Mouse (Mus musculus): ENCODE measurements around the gene Ssbp3.

Ssbp3 gene

DNA sequence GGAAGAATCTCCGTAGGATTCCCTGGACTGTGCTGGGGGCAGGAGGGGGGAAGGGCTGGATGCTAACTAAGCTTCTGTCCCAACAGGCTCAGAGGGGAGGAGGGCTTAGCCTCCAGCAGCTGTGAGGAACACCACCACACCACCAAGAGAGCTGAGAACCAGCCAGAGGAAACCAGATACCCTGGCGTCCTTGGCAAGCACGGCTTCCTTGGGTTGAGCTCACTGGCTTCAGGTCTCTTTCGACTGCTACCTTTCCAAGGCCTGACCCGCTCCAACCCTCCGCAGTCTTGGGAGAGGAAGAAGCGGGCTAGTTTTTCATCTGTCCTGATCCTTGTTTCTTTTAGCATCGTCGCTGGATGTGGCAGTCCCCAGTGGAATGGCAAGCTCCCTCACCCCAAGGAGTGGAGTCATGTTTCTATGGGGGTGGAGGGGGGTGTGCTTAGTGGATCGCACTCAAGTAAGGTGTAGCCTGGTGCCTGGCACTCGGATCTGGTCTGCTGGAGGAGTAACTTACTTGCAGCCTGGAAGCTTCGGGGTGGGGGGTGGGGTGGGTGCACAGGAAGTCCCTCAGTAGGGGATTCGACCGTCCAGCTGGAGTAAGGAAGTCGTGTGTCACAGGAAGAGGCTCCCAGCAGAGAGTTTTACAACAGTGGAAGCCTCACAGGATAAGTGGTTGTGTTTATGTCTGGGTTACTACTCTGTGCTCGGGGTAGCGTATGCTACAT, 2.6 kb upstream of the Ssbp3 start:
- in situ Hi-C loops (cut with MboI), result loop anchor here (5.0 kb wide), 1 partner anchor 71 kb away; no protein-coding TSS in a partner anchor

DNA sequence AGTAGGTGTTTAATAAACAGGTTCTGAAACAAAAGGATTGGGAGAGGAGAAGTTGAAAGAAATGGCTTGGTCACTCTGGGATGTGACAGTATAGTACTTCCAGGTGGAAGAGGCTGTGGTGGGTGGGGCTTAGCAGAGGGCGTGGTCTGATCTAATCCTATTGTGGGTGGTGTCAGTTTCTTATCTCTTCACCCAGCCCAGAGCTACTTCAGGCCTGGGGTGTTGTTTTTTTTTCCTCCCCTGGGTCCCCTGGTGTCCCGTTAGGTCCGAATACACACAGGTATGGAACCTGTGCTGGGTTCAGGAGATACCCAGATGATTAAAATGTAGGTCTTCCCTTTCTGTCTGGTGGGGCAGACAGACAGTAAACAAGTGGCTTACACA, 2.1 kb upstream of the Ssbp3 start:
- in situ Hi-C loops (cut with MboI), result loop anchor here (5.0 kb wide), 1 partner anchor 71 kb away; no protein-coding TSS in a partner anchor

DNA sequence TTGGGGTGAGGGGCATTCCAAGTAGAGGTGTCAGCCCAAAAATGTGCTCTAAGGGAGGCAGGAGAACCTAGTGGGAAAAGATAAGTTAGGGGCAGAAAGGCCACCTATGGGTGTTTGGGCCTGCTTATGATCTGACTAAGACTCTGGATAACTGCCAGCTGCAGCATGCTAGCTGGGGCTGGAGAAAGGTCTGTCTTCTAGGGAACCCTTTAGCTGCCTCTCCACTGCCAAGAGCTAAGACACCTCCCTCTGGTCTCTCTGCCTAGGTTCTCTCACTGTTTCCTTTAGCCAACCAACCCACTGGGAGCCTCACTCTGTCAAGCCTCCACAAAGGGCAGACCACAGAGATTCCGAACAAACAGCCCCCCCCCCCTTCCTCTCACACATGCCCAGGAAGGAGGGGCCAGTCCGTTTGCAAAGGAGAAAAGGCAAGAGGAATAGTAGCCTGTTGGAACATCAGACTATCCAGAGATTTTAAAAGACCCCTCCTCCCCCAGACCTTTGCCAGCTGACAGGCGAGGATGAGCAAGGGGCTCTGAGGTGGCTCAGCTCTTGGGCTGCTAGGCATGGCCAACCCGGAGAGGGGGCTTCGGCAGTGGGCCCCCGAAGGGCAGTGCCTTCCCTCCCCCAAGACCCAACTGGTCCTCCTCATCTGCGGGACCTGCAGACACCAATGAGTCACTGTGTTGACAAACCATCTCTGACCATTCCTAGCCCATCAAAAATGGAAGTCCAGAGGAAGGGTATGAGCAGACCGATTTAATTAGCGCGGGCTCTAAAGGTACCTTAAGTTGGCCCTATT, 1.4 kb upstream of the Ssbp3 start:
- in situ Hi-C loops (cut with MboI), result loop anchor here (5.0 kb wide), 1 partner anchor 72 kb away; no protein-coding TSS in a partner anchor

DNA sequence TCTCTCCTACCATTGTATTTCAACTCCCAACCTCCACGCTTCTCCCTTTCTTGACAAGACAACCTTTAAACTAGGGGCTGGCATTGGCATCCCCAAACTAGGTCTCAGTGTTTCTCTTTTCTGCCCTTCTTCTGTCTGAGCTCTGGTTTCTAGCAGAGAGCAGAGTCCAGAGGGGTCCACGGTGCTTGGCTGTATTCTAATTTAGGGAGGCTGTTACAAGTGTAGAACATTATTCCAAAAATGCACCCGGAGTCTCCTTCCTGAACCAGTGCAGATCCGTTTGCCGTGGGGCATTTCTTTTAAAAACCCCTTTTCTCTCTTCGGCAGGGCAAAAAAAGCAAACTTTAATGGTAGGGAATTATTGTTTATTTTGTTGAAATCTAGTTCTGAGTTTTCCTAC, 704 bp upstream of the Ssbp3 start:
- in situ Hi-C loops (cut with MboI), result loop anchor here (5.0 kb wide), 1 partner anchor 72 kb away; no protein-coding TSS in a partner anchor

DNA sequence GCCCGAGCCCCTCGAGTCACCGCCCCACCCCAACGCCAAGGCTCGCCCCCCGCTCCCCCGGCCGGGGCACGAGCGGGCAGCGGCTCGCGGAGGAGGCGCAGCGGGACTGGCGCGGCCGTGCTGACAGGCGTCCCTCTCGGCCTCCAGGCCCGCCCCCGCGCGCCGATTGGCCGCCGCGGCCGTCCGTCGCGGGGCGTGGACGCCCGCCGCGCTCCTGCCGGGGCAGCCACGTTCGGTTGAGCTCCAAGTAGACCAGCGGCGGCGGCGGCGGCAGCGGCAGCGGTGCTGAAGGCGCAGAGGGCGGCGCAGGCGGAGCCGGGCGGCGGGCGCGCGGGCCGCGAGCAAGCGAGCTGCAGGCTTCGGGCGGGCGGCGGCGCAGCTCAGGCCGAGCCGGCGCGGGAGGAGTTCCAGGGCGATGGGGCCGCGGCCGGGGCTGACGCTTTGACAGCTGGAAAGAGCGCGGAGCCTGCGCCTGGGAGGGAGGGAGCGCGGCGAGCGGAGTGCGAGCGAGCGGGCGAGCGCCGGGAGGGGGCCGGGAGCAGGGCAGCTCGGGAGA, 823 bp downstream of the Ssbp3 start:
- in situ Hi-C loops (cut with MboI), result no loop called here

DNA sequence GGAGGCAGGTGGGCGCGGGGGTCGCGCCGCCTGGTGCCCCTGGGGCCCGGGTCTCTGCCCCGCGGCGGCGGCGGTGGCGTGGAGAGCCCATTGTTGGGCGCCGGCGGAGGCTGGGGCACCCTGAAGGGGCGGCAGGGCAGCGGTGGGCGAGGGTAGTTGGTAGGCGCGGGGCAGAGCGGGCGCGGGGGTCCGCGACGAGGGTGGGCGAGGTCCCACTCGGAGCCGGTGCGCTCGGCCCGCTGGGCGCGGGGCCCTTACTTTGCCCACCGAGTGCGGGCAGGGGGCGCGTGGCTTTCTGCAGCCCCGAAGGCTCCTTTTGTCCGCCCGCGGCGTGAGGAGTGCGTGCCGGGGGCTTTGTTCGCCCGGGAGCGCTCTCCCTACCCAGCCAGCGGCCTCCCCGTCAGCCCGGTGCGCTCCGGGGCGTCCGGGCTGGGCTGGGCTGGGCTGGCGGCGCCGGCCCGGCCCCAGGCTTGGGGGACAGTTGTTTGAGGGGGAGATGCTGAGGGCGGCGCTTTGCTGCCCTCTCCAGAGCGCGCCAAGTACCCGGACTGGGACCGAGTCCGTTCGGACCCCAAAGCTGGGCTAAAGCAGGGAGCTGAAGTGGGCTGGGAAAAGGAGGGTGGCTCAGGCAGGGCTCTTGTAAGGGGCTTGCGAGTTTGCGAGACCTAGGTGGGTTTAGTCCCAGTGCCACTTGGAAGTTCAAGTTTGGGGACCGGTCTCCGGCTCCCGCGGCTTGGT, 1.6 kb downstream of the Ssbp3 start:
- in situ Hi-C loops (cut with MboI), result no loop called here

DNA sequence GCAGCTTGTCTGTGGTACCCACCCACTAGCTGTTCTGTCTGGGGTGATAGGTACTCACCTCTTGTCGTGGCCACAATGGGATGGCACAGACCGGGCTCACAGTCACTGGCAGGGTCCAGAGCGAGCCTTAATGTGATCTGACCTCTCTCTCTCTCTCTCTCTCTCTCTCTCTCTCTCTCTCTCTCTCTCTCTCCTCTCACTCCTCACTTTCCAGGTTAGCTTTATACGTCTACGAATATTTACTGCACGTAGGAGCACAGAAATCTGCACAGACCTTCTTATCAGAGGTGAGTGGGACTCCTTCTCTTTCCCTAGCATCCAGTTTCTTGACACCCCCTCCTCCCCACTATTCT, 2.2 kb downstream of the Ssbp3 start:
- in situ Hi-C loops (cut with MboI), result no loop called here

DNA sequence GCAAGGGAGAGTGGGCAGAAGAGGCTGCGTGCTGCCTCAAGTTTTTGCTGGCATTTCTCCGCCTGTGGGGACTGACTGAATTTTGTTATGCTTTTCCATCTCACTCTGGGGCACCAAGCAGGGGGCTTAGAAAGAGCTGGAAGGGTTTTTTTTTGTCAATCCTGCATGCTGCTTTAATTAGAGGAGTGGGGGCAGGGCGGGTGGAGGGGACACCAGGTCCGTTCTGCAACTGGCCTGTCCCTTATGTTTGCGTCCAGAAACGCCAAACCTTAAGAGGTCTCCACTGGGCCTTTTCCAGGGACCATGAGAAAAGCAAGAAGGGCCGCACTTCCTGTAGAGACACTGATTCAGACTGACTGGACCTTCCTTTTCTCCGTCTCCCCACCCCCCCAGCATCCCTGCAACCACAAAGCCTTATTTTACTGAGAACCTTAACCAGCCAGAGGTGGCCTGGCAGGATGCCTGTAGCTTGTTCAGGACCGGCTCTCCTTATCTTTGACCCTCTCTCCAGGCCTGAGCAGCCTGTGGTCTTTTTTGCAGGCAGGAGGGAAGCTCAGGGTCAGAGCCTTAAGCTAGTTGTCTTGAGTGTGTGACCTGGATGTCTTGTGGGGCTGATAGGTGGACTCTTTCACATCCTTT, 3.0 kb downstream of the Ssbp3 start:
- in situ Hi-C loops (cut with MboI), result no loop called here

DNA sequence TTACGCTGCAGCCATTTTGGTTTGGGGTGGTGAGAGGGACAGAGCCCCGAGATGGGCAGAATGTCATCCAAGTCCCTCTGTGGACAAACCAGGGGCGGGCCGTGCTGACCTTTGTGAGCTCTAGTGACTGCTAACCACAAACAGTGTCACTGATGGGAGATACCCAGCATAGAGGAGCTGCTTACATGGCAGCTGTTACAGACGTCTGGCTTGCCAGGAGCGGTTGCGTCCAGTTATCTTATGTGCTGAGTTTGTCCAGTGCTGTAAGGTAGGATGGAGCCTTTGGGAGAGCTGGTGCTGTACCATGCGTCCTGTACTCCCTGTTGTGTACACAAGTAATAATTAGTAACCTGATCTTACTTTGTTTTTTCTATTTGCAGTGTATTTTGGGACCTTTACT, 4.8 kb downstream of the Ssbp3 start:
- in situ Hi-C loops (cut with MboI), result no loop called here

DNA sequence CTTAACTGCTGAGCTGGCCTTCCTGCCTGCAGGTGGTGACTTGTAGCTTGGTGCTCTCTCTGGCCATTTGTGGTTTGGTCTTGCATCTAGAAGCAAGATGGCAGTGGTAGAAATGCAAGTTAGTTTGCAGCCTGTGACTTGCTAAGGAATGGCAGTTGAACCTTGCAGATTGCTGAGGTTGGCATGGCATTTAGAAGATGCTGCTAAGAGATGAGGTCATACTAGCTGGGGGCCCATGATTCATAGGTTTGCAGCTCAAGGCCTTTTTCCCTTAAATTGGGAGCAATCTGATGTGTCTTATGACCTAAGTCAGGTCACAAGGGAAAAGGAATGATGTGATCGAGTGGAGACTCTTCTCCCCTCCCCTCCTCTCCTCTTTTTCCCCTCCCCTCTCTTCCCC, 7.8 kb downstream of the Ssbp3 start:
- in situ Hi-C loops (cut with MboI), result no loop called here

DNA sequence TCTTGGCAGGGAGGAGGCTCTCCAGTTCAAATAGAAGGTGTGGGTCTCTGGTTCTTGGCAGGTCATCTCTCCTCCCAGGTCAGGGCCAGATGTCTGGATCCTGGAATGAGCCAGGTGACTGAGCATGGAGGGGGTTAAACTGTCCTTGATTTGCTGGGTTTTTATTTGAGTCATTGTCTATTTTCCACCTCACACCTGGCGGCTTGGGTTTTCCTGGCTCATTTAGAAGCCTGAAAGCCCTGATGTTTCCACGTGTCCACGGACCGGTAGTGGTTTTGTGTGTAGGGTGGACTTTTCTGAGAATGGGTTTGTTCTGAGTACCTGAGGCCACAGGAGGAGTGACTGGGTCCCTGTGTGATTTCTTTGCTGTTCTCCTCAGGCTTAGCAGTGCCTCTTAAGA, 9.6 kb downstream of the Ssbp3 start:
- in situ Hi-C loops (cut with MboI), result loop anchor here (10.0 kb wide), 1 partner anchor 65 kb away; no protein-coding TSS in a partner anchor

DNA sequence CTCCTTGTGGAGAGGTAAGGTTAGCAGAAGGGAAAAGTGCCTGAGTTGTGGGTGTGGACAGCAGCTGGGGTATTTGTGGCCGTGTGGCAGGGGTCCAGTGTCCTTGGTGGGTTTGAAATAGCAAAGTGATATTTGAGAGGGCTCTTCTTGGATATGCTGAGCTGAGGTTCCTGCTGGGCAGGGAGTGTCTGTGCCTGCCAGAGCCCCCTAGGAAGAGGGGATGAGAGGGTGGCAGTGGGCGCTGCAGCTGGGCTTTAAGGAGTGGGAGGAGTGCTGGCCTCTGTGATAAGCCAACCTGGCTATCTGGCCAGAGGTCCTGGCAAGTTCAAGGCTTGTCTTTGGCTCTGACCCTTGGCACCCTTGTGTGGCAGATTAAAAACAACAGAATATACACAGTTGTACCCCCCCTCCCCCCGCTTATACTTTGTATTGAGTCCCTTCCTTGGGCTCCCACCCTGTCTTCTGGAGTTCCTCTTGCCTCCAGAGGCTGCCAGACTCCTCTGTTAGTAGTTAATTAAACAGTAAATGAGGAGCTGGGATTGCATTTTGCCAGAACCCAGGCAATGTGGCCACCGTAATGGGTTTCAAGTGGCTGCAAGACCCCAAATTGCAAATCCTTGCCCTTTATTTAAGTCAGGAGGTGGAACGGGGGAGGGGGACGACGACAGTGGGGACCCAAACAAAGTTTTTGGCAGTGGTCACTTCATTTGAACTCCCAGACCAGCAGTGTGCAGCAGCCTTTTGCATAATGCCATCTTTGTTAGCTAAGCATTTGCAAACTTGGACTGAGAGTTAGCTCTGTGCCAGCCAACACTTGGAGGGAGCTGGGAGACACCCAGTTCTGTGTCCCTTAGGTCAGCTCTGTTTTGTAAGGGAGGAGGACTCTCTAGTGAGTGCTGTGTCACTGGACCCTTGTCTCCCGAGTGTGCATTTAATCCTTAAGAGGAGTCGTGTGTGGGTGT, 11.2 kb downstream of the Ssbp3 start:
- in situ Hi-C loops (cut with MboI), result loop anchor here (10.0 kb wide), 1 partner anchor 63 kb away; no protein-coding TSS in a partner anchor

DNA sequence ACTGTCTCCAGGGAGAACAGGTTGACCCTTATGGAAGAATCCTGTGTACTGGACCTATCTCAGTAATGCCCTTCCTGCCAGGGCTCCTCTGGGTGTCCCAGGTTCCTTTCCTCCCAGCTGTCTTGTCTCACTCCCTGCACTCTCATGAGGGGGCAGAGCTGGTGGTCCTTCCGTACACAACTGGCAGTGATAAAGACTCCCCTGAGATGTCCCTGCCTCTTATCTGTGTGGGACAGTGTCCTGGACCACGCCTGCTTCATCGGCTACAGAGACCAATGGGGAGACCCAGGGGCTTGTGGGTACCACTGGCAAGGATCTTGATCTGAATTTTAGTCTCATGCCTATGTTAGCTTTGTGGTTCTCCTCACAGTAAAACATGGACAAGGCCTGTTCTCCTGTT, 12.4 kb downstream of the Ssbp3 start:
- in situ Hi-C loops (cut with MboI), result loop anchor here (10.0 kb wide), 1 partner anchor 62 kb away; no protein-coding TSS in a partner anchor

DNA sequence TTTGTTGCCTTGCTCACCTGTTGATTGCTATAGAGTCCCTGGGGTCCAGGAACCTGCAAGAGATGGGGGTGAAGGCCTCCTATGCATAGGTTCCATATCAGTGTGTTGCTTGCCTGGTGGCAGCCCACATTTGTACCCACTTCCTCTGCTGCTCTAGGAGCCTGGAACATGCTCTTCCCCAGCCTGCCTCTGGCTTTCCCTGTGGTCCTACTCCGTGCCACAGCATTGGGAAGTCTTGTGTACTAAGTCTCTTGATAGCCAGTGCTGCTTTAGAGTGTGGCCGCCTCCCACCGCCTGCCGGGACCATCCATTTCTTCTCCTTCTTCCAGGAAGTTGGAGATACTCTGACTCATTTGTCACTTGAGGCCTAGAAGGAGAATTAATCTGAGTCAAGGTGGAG, 13.7 kb downstream of the Ssbp3 start:
- in situ Hi-C loops (cut with MboI), result loop anchor here (10.0 kb wide), 1 partner anchor 61 kb away; no protein-coding TSS in a partner anchor

DNA sequence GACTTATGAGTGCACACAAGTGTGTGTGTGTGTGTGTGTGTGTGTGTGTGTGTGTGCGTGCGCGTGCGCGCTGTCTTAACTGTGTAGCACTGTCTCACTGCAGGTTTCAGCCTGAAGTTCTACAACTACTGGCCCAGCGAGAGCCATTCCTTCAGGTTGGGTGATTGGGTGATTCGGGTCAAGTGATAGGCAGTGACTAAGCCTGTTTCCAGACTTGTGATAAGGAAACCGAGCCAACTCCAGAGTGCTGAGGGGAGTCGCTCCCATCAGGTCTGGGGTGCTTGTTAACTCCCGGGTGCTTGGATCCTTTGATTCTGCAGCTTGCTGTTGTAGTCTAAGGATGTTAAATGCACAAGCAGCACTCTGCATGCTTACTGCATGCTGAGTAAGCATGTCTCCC, 14.4 kb downstream of the Ssbp3 start:
- in situ Hi-C loops (cut with MboI), result loop anchor here (10.0 kb wide), 1 partner anchor 60 kb away; no protein-coding TSS in a partner anchor

DNA sequence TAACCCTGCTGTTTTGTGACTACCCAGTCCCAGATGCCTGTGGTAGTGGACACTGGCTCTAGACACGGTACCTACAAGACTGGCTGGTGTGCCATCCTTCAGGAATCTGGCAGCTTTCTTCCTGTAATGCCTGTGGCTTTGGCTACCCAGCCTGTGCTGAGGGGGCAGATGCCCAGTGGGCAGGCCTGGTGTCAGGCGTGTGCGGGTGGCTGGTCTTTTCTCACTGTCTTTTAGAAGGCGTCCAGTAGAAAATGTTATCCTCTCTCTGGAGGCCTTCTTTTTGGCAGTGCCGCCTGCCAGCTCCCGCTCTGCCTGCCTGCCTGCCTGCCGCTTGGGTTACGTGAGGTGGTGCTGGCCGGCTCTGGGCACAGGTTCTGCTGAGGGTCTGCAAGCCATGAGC, 15.9 kb downstream of the Ssbp3 start:
- in situ Hi-C loops (cut with MboI), result loop anchor here (10.0 kb wide), 1 partner anchor 58 kb away; no protein-coding TSS in a partner anchor

DNA sequence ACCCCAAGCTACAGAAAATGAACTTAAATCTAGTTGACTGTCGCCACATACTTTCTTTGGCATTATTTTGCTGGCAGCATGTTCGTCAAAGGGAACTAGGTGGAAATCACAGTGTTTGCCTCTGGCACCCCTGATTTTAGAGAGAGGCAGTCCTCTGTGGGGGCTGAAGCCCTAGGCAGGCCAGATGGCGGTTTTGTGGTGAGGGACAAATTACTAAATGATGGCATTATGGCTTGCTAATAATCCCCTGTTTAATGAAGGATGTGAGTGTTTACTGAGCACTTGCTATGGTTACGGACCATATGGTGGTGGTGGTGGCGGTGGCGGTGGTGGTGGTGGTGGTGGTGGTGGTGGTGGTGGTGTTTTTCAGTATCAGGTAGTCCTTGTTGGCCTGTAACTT, 16.5 kb downstream of the Ssbp3 start:
- in situ Hi-C loops (cut with MboI), result loop anchor here (10.0 kb wide), 1 partner anchor 58 kb away; no protein-coding TSS in a partner anchor

DNA sequence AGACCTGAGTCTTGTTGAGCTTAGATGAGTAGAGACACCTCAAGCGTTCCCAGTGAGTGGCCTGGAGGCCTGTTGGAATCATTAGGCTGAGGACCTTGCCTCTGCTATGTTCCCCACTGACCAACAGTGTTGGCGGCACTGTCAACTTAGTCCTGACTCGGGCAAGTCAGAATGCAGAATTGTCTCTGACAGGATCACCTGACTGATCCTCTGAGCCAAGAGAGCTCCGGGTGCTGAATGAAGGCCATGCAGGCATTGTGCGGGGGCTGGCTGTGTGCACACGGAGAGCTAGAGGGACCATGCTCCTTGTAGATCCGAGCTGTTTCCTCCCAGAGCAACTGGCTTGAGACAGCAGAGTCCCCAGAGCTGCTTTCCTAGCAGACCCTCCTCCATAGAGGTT, 18.5 kb downstream of the Ssbp3 start:
- in situ Hi-C loops (cut with MboI), result loop anchor here (10.0 kb wide), 1 partner anchor 56 kb away; no protein-coding TSS in a partner anchor

DNA sequence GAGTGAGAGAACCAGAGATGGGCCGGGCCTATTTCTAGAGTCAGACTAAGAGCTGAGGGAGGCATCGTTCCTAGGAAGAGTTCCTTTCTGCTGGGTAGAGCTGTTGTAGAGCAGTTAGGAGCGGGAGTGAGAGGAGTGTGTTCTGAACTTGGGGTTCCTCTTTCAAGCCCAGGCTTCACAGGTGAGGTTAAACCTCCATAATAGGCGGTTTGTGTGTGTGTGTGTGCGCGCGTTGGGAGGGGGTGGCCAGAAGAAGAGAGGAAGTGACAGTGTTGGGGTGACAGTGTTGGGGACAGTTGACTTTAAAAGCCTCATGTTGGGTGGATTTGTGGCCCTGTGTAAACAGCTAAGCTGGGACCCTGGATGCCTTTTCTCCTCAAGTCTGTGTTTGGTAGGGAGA, 22.1 kb downstream of the Ssbp3 start:
- in situ Hi-C loops (cut with MboI), result no loop called here
